Mouse (Mus musculus): ENCODE results near the gene Gm20662. TPM values are rescaled to one million over a fixed set of nuclear protein-coding genes. Genes with fewer than 3 reads are reported as not detected.
"Not testable (repeated sequence)": the region's sequence is repeated elsewhere in the genome, so short reads cannot be mapped to it uniquely, and the experiment has no call there.

The Gm20662 gene
- total RNA-seq, 2 experiments from 2014 or later, result 2.5 to 5.5 TPM

- DNase-seq (ENCODE audit: low spot score in 2 of 2), result no peak
These were observed 6.8 kb downstream of the Gm20662 start for GRCm38 (mm10) chr9:108002778-108003530.

DNA sequence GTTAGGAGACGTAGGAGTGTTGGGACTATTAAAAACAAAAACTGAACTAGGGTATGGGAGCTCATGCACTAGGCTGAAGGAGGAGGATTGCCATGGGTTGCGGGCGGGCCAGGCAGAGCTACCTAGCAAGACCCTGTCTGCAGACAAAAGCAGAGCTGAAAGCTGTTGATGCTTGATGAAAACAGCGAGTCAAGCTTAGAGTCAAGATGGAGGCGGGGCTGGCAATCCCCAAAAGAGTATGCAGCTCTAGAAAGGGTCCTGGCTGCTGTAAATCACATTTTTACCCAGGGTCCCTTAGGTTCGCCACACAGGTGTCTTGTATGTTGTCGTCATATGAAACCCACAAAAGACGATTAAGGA lies 7.4 kb downstream of the Gm20662 start:
- DNase-seq (ENCODE audit: low spot score in 2 of 2), result peak in 1 of 2 experiments; percentile 25

DNA sequence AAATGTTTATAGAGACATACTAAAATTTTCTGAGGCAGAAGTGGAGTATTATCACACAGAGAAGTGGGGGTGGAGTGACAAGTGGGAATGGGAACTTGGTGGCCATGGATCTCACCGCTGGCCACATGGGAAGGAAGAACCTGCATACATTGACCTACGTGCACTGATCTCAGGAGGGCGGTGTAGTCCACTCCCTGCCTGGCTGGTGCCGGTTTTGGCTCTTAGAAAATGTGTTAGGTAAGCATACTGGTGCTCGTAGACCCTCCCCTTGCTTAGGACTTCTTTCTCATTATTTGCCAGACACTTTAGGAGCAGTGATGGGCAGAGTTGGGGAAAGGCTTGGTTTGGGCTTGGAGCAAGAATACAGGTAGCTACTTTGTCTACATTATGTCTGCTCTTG lies 11.9 kb downstream of the Gm20662 start:
- no peak for DNase-seq (ENCODE audit: low spot score in 2 of 2)

- no peak for DNase-seq (ENCODE audit: low spot score in 2 of 2)
These were observed 14.2 kb downstream of the Gm20662 start for GRCm38 (mm10) chr9:108010385-108010784.

DNA sequence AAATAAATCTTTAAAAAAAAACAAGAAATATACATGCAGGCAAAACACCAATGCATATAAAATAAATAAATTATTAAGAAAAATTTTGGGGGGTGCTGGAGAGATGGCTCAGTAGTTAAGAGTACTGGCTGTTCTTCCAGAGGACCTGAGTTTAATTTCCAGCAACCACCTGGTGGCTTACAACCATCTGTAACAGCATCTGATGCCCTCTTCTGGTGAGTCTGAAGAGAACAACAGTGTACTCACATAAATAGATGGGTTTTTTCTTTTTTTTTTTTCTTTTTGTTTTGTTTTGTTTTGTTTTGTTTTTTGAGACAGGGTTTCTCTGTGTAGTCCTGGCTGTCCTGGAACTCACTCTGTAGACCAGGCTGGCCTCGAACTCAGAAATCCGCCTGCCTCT lies 17.4 kb downstream of the Gm20662 start:
- DNase-seq (ENCODE audit: low spot score in 2 of 2), result not testable (repeated sequence)

DNA sequence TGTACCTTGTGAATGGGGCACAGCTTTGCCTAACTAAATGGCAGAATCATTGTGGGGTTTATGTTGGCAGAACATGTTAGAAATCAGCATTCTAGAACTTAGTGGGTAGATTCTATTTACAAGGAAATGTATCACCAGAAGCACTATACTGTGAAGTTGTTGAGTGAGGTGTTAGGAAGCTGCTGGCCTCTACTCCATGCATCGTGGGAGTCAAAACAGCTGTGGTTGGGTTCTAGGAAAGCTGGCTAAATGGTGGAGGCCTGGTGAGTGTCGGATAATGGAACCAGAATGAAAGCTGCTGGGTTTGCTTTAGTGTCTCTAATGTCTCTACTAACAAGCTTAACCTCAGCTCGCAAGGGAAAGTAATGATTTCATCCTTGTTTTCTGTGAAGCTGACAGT lies 21.0 kb downstream of the Gm20662 start:
- DNase-seq (ENCODE audit: low spot score in 2 of 2), result no peak

DNA sequence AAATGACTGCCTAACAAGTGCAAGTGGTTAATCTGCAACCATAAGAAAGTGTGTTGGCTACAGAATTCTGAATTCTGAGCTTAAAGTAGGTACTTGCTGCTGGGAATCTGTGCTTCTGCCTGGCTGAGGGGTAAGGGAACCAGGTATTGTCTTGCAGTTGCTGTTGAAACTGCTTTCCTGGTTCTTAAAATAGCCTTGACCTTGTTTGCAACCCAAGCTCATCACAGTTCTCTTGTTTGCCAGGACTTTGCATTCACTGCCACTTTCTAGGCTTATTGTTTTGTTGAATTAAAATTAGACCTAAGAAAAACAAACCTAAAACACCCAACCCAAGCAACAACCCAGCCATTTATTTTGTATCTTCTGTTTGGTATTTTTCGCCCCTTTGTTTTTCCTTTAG lies 24.6 kb downstream of the Gm20662 start:
- no peak for DNase-seq (ENCODE audit: low spot score in 2 of 2)

- no peak for DNase-seq (ENCODE audit: low spot score in 2 of 2)
These were observed 27.1 kb downstream of the Gm20662 start for GRCm38 (mm10) chr9:108023216-108023615.

- no peak for DNase-seq (ENCODE audit: low spot score in 2 of 2)
These were observed 30.4 kb downstream of the Gm20662 start for GRCm38 (mm10) chr9:108026584-108026983.

- DNase-seq (ENCODE audit: low spot score in 2 of 2), result no peak
These were observed 31.7 kb downstream of the Gm20662 start for GRCm38 (mm10) chr9:108027867-108028266.

DNA sequence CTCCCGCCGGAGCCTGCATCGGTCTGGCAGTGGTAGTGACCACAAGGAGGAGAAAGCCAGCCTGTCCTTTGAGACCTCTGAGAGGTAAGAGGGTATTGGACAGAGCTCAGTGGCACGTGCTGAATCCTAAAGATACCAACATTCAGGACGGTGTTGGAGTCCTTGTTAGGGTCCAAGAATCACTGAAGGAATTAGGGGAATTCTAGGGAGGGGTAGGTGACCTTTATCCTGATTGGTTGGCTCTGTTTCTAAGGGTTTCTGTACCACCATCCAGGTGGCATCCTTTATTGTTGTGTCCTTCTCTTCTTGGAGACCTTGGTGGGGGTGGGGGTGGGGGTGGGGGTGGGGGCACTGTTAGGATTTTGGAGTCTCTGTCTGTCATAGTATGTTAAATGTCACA lies 36.0 kb downstream of the Gm20662 start:
- DNase-seq (ENCODE audit: low spot score in 2 of 2), result no peak

DNA sequence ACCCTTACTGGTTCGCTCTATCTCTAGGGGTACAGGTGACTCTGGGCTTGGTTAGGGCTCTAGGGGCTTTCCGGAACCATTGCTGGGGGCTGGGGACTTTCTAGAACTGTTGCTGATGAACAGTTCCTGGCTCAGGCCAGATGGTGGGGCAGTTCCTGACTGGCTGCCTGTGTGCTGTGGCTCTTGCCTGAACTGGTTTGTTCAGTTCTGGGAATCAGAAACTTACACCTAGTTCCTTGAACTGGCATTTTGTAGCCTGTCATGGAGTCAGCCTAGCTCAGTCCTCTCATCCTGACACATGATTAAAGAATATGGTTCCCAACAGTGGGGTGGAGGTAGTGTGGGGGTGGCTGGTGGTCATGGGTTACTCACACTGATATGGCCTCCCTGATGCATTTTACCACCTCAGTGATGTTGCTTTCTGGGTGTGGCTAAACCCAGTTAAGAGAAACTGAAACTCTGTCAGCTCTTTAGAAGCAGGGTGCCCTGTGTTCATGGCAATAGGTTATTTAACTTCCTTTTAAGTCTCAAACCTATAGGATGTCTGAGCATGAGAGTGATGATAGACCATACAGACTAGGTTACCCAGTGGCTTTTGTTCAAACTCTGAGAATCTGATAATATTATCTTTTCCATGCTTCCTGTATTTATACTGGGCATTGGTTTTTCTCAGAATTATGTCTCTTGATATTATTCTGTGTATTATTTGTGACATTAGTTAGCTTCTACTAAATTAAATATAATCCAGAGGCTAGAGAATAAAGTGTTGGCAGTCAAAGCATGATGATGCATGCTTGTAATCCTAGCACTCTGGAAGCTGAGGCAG lies 39.4 kb downstream of the Gm20662 start:
- DNase-seq (ENCODE audit: low spot score in 2 of 2), result no peak

DNA sequence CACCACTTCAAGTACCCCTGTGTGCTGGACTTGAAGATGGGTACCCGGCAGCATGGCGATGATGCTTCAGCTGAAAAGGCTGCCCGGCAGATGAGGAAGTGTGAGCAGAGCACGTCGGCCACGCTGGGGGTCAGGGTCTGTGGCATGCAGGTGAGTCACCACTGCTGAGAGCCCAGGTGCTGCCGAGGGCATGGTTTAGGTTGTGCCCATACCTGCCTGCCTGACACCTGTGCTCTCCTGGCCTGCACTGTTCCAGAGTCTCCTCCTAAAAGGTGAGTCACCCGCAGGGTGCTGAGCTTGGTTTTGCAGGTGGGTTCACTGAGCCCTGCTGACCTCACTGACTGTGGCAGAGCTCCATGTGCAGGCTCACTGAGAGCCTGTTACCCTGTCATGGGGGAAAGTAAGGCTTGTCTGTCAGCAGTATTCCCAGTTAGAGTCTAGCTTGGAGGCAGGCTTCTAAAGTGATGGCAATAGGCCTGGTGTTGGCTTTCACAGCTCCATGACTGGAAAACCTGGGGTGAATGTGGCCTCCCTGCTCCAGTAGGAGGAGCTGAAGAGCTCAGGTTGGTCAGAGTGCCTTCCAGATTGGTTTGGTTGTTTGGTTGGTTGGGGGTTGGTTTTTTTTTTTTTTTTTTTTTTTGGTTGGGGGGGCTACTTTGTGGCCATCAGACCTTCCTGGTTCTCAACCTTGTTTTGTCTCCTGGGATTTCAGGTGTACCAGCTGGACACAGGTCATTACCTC lies 48.8 kb downstream of the Gm20662 start:
- no peak for DNase-seq (ENCODE audit: low spot score in 2 of 2)

- no peak for DNase-seq (ENCODE audit: low spot score in 2 of 2)
These were observed 50.4 kb downstream of the Gm20662 start for GRCm38 (mm10) chr9:108046582-108046981.

- no peak for DNase-seq (ENCODE audit: low spot score in 2 of 2)
These were observed 51.7 kb downstream of the Gm20662 start for GRCm38 (mm10) chr9:108047601-108048565.

DNA sequence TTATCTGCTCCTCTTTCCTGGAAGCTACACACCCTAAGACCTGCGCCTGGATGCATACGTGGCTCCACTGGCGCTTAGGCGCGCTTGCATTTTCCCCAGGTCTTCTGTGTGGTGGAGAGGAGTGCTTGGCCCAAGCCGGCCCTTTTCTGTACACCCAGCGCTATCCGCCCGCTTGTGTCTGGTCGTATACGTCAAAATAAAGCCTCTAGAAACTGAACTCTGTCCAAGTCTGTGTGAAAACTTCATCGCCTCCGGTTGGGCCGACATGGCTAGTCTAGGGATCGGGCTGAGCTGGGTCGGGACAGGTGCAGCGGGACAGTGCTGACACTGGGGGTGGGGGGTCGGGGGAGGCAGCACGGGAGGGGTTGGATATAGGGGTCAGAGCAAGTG lies 52.4 kb downstream of the Gm20662 start:
- DNase-seq (ENCODE audit: low spot score in 2 of 2), result no peak

DNA sequence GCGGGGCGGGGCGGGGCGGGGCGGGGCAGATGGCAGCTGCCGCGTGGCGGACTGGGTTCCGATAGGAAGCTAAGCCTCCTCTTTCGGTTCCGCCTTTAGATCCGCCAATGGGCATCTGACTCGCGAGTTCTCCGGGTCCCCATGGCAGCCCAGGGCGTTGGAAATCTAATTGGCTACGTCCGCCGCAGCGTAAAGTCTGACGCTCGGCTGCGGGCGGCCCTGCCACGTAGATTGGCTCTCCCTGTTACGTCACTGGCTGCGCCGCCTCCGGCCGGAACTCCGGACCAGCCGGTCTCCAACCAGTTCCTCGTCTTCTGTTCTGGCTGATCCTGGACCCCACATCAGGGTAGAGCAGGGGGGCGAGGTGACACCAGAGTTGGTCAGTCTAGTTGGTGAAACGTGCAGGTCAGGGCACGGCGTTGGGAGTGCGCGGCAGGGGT lies 52.9 kb downstream of the Gm20662 start, which contains the start of gene Gmppb:
TSS of gene Gmppb (plus strand) at position 227 of the 440 bp plus-strand sequence.
- DNase-seq (ENCODE audit: low spot score in 2 of 2), result peak; percentile 96 to 98

GRCm38 (mm10) chr9:108049561-108050251 lies 53.6 kb downstream of the Gm20662 start:
- no peak for DNase-seq (ENCODE audit: low spot score in 2 of 2)

DNA sequence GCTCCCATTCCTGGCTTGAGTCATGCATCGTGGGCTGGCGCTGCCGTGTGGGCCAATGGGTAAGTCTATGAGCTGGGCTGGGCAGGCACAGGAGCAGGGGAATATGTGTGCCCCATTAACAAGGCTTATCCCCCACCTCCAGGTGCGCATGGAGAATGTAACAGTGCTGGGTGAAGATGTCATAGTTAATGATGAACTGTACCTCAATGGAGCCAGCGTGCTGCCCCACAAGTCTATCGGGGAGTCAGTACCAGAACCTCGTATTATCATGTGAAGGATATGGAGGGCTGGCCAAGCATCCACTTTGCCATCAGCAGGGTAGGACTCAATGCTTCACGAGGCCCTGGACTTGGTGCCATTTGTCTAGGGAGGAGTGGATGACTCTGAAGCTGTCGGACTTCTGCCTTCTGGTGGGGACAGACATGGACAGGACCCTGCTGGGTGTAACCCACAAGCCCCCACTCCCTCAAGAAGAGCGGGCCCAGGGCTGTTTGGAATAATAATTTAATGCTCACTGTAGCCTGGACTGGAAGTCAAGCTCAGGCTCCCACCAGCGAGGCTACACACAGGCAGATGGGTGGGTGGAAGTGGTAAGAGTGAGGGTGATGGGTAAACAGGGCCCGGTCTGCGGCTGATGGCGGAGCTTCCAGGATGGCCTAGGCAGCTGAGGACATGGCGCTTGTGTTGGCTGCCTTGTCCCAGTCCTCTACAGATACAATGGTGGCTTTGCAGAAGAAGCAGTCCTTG lies 55.2 kb downstream of the Gm20662 start:
- no peak for DNase-seq (ENCODE audit: low spot score in 2 of 2)

Measured in layer of hippocampus, adult 18-20 months (tissue).